Mouse (Mus musculus): ENCODE data around the gene Ten1. TPM values are rescaled to one million over a fixed set of nuclear protein-coding genes. Genes with fewer than 3 reads are reported as not detected.

Ten1 gene
- polyA plus RNA-seq, 1 experiment from 2014 or later, result 63.1 TPM

Other genes starting within 250 kb of the Ten1 start
- 1.7 and 2.1 TPM in 2 replicates for gene Itgb4, start 224.1 kb upstream of the Ten1 start, polyA plus RNA-seq (2016; fragmentation: Nextera tagmentation; extraction: Ambion mirVana)
- gene Galk1, start 186.1 kb upstream of the Ten1 start, polyA plus RNA-seq (2016; fragmentation: Nextera tagmentation; extraction: Ambion mirVana), result 109 and 115 TPM in 2 replicates
- 2,216 and 2,474 TPM in 2 replicates for gene H3f3b, start 170.9 kb upstream of the Ten1 start, polyA plus RNA-seq (2016; fragmentation: Nextera tagmentation; extraction: Ambion mirVana)
- gene Unk, start 168.5 kb upstream of the Ten1 start, polyA plus RNA-seq (2016; fragmentation: Nextera tagmentation; extraction: Ambion mirVana), result 48.8 and 49.1 TPM in 2 replicates
- 1.6 and 1.7 TPM in 2 replicates for gene Unc13d, start 120.9 kb upstream of the Ten1 start, polyA plus RNA-seq (2016; fragmentation: Nextera tagmentation; extraction: Ambion mirVana)
- 90.7 and 97.7 TPM in 2 replicates for gene Wbp2, start 111.9 kb upstream of the Ten1 start, polyA plus RNA-seq (2016; fragmentation: Nextera tagmentation; extraction: Ambion mirVana)
- 4.4 and 5.3 TPM in 2 replicates for gene Trim47, start 71.6 kb upstream of the Ten1 start, polyA plus RNA-seq (2016; fragmentation: Nextera tagmentation; extraction: Ambion mirVana)
- 2.2 and 2.3 TPM in 2 replicates for gene Trim65, start 67.7 kb upstream of the Ten1 start, polyA plus RNA-seq (2016; fragmentation: Nextera tagmentation; extraction: Ambion mirVana)
- gene Mrpl38, start 60.0 kb upstream of the Ten1 start, polyA plus RNA-seq (2016; fragmentation: Nextera tagmentation; extraction: Ambion mirVana), result 72.7 and 77.8 TPM in 2 replicates
- 80.7 and 80.9 TPM in 2 replicates for gene Fbf1, start 30.7 kb upstream of the Ten1 start, polyA plus RNA-seq (2016; fragmentation: Nextera tagmentation; extraction: Ambion mirVana)
- gene Acox1, start 190 bp downstream of the Ten1 start, polyA plus RNA-seq (2016; fragmentation: Nextera tagmentation; extraction: Ambion mirVana), result 43.8 and 45.9 TPM in 2 replicates
- gene Evpl, start 39.2 kb downstream of the Ten1 start, polyA plus RNA-seq (2016; fragmentation: Nextera tagmentation; extraction: Ambion mirVana), result 1.0 and 1.3 TPM in 2 replicates
- 85.2 and 88.0 TPM in 2 replicates for gene Srp68, start 75.4 kb downstream of the Ten1 start, polyA plus RNA-seq (2016; fragmentation: Nextera tagmentation; extraction: Ambion mirVana)
- gene Galr2, start 82.1 kb downstream of the Ten1 start, polyA plus RNA-seq (2016; fragmentation: Nextera tagmentation; extraction: Ambion mirVana), result 0.53 and 0.56 TPM in 2 replicates
- 82.8 and 89.1 TPM in 2 replicates for gene Exoc7, start 108.4 kb downstream of the Ten1 start, polyA plus RNA-seq (2016; fragmentation: Nextera tagmentation; extraction: Ambion mirVana)
- 27.2 and 28.2 TPM in 2 replicates for gene Foxj1, start 136.5 kb downstream of the Ten1 start, polyA plus RNA-seq (2016; fragmentation: Nextera tagmentation; extraction: Ambion mirVana)
- gene Rnf157, start 214.2 kb downstream of the Ten1 start, polyA plus RNA-seq (2016; fragmentation: Nextera tagmentation; extraction: Ambion mirVana), result 44.8 and 47.2 TPM in 2 replicates
- gene Ubald2, start 235.2 kb downstream of the Ten1 start, polyA plus RNA-seq (2016; fragmentation: Nextera tagmentation; extraction: Ambion mirVana), result 46.6 and 50.6 TPM in 2 replicates

All from hindbrain, embryonic 12.5 days (tissue).